Mouse (Mus musculus): ENCODE data around the gene Arf6.
"Not testable (repeated sequence)": the region's sequence is repeated elsewhere in the genome, so short reads cannot be mapped to it uniquely, and the experiment has no call there.

Arf6 gene

GRCm38 (mm10) chr12:69373850-69374766, 2.2 kb downstream of the Arf6 start:
- DNase-seq (ENCODE audit: low read depth, low spot score) = no peak

- DNase-seq (ENCODE audit: low read depth, low spot score) = no peak
These were observed 4.2 kb downstream of the Arf6 start for GRCm38 (mm10) chr12:69376132-69376531.

GRCm38 (mm10) chr12:69377188-69377587, 5.2 kb downstream of the Arf6 start:
- no peak for DNase-seq (ENCODE audit: low read depth, low spot score)

GRCm38 (mm10) chr12:69377636-69378035, 5.7 kb downstream of the Arf6 start:
- DNase-seq (ENCODE audit: low read depth, low spot score) = not testable (repeated sequence)

GRCm38 (mm10) chr12:69378558-69379454, 6.9 kb downstream of the Arf6 start:
- no peak for DNase-seq (ENCODE audit: low read depth, low spot score)

- no peak for DNase-seq (ENCODE audit: low read depth, low spot score)
These were observed 10.9 kb downstream of the Arf6 start for GRCm38 (mm10) chr12:69382880-69383279.

- DNase-seq (ENCODE audit: low read depth, low spot score) = no peak
These were observed 12.7 kb downstream of the Arf6 start for GRCm38 (mm10) chr12:69384606-69385005.

GRCm38 (mm10) chr12:69385542-69386280, 13.8 kb downstream of the Arf6 start:
- DNase-seq (ENCODE audit: low read depth, low spot score) = no peak

- not testable (repeated sequence) for DNase-seq (ENCODE audit: low read depth, low spot score)
These were observed 14.4 kb downstream of the Arf6 start for GRCm38 (mm10) chr12:69386281-69386732.

- no peak for DNase-seq (ENCODE audit: low read depth, low spot score)
These were observed 16.4 kb downstream of the Arf6 start for GRCm38 (mm10) chr12:69388321-69388869.

- no peak for DNase-seq (ENCODE audit: low read depth, low spot score)
These were observed 17.5 kb downstream of the Arf6 start for GRCm38 (mm10) chr12:69389273-69389938.

GRCm38 (mm10) chr12:69390000-69390698, 18.2 kb downstream of the Arf6 start:
- DNase-seq (ENCODE audit: low read depth, low spot score) = no peak

- no peak for DNase-seq (ENCODE audit: low read depth, low spot score)
These were observed 21.1 kb downstream of the Arf6 start for GRCm38 (mm10) chr12:69393076-69393475.

GRCm38 (mm10) chr12:69394456-69394855, 22.5 kb downstream of the Arf6 start:
- no peak for DNase-seq (ENCODE audit: low read depth, low spot score)

- no peak for DNase-seq (ENCODE audit: low read depth, low spot score)
These were observed 28.4 kb downstream of the Arf6 start for GRCm38 (mm10) chr12:69400367-69400766.

GRCm38 (mm10) chr12:69400871-69401286, 28.9 kb downstream of the Arf6 start:
- no peak for DNase-seq (ENCODE audit: low read depth, low spot score)

GRCm38 (mm10) chr12:69402100-69402499, 30.1 kb downstream of the Arf6 start:
- DNase-seq (ENCODE audit: low read depth, low spot score) = no peak

GRCm38 (mm10) chr12:69402594-69403167, 30.7 kb downstream of the Arf6 start:
- no peak for DNase-seq (ENCODE audit: low read depth, low spot score)

- no peak for DNase-seq (ENCODE audit: low read depth, low spot score)
These were observed 38.8 kb downstream of the Arf6 start for GRCm38 (mm10) chr12:69410767-69411166.

GRCm38 (mm10) chr12:69411936-69412335, 40.0 kb downstream of the Arf6 start:
- DNase-seq (ENCODE audit: low read depth, low spot score) = no peak

All from mesoderm, embryonic 11.5 days (tissue).